Mouse (Mus musculus) lung, postnatal 25 days (tissue): ENCODE data around the gene Cd84.

Experiments
- DNase-seq: peaks from one replicate; pipeline ENCODE4 v3.0.0; 2022; ENCODE audit warnings: low spot score

Cd84 gene

DNA sequence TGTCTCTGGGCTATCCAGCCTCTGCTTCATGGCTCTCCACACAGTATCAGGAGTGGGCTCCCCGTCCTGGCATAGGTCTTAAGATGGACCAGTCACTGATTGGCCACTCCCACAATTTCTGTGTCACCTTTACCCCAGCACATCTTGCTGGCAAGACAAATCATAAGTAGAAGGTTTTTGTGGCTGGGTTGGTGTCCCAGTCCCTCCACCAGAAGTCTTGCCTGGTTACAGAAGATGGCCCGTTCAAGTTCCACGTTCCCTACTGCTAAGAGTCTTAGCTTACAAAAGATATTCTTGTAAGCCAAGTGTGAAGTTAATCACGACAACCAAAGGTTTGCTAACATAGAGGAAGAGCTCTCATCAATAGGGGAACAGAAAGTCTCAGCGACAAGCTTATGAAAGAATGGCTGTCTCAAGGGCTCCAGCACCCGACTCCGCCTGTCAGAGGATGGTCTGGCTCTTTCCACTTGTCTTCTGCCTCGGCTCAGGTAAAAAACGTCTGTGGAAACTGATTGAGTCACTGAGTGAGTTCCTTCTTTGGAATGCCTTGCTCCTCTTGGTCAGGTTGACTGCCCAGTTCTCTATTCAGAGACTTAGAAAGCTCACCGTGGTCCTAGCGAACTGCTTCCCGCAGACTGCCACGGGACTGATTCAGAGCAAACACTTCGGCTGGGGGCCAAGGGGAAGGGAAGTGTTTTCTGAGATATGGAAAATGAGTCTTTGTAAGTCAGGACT lies 78.0 kb downstream of the Cd84 start, which contains the start of gene Slamf6:
Slamf6 (plus strand) TSS at position 211 of the 735 bp plus-strand sequence.
- DNase-seq = peak; percentile 26

DNA sequence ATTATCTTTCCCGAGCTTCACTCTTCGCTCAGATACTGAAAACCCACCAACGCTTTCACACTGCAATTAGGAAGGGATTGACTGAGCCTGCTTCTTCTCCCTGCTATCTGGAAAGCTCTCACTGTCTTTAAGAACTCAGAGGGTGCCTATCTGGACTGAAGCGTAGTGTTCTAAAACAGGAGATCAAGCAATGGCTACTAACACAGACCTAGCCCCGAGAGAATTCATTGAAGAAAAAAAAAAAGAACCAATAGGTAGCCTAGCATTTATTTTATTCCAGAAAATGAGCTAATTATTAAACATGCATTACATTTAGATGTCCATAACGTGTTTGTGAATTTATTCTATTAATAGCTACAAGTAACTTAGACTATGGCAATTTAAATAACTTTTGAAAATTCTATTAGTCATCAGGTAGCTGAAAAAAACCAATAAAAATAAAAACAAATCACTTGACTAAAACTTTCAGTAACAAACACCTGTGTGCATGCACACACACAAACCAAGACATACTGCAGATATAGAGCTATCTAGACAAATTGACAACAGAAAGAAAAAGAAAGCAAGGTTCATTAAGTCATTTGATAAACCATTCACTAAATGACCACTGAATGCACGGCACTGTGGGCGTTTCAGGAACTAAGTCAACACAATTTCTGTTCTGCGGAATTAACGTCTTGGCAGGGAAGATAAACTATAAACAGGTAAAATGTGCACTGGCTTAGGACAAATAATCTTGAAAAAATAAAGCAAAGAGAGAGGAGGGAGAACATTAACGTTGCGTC lies 78.8 kb downstream of the Cd84 start:
- no peak for DNase-seq

DNA sequence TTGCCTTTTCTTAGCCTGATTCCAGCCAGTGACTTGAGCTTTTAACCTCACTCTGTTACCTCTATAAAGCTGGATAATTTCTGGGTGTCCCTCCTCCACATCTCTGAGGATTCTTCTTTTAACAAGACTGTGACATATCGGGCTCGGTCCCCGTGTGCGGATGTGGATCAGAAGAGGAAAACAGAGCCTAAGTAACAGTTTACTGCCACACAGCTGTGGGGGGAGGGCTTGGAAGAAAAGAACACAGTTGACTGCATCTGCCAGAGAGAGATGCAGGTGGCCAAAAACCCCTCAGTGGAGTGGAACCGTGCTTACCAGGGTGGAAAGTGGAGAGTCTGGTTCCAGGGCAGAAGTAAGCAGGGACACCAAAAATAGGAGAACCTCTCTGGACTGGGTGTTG lies 79.7 kb downstream of the Cd84 start:
- no peak for DNase-seq

DNA sequence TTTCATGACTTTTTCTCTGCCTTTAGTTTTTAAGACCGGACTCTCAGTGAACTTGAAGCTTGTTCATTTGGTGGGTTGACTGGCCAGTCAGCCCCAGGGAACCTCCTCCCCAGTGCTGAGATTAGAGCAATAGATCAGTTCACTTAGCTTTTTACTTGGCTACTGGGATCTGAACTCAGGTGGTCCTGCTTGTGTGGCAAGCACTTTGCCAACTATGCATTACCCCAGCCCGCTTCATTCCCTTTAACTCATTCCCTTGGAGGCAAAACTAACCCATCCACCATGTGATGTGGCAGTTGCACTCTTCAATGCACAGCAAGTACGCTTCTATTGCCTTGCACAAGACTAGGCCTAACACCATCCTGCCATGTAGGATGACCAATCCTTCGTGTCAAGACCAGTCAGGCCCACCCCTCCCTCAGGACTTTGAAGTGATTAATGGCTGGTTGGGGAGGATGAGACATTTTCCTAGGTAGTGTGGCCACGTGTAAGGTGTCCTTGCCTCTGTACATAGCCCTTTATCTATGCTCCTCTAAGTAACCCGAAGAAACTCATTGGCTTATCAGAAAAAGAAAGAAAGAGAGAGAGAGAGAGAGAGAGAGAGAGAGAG lies 80.5 kb downstream of the Cd84 start:
- DNase-seq = no peak

DNA sequence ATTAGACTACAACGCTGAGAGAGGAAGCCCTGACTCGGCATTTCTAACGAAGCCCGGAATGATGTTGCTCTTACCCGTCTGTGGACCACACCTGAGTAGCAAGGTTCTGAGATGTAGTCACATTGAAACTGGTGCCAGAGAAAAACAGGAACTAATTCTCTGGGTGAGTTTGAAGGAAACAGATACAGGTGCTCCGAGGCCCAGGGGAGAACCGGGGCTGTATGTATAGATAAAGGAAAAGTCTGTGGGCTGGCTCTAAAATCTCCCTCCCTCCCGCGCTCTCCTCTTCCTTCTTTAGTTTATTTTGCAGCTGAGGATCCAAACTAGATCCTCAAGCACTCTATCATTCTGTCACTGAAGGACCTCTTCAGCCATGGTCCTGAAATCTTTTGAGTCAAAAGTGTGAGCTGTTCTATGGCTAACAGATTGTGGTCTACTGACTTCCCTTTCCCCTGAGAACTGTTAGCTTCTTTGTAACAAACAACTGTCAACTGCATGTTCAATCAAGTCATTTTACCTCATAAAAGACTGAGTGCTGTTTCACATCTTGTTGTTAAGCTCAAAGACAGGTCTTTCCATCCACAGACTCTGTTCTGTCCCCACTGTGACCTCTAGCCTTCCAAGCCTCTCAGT lies 81.6 kb downstream of the Cd84 start:
- DNase-seq = peak; percentile 37

DNA sequence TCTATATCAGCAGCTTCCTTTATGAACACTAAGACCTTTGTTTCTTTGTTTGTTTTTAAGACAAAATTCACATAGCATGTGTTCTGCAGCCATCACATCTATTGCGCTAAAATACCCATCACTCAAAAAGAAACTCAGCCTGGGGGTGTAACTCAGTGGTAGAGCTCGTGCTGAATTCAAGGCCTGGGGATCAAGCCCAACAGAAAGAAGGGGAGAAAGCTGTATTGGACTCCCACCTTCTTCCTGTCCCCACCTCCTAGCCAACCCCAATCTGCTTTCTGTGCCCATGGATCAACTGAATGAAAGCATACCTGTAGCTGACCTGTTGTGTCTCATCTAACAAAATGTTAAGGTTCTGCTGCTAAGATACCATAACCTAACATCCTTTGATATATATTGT lies 82.1 kb downstream of the Cd84 start:
- no peak for DNase-seq

DNA sequence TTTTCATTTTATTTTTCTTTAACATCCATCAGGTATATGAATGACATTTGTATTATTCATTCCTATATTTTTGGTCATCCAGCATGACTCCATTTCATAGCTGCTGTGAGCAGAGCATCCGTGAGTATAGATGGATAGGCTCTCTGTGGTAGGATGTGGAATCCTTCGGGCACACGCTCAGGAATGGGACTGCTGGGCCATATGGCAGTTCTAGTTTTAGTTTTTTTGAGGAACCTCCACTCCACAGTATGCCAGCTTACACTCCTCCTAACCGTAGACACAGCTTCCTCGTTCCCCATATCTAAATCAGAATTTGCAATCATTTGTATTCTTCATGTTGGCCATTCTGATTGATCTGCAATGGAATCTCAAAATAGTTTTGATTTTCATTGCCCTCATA lies 83.3 kb downstream of the Cd84 start:
- DNase-seq = no peak

DNA sequence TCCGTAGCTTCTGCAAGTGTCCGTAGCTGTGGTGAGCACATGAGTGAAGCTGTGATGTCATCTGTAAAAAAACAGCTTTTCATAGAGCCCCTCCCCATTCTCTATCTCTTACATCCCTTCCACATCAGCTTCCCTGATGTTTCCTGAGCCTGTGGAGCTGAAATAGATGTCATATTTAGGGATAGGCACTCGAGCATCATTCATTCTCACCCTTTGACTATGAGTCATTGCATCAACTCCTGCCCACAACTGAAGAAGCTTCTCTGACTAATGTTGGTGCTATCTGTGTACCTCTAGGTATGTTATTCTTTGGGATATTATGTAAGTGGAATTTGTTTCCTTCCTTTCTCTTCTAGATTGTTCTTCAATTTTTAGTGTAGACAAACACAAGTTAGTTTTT lies 85.4 kb downstream of the Cd84 start:
- DNase-seq = no peak

DNA sequence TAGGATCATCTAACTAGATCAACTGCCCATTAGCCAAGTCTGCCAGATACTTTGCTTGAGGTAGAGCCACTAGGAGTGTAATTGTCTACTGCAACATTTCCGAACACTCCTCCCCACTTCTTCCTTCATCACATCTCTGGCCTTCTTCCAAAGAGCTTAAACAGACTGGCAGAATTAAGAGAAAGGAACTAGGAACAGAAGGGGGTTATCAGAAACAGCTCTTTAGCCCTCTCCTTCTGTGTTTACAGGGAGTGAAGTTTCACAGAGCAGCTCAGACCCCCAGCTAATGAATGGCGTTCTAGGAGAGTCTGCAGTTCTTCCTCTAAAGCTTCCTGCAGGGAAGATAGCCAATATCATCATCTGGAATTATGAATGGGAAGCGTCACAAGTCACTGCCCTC lies 94.4 kb downstream of the Cd84 start:
- DNase-seq = no peak

DNA sequence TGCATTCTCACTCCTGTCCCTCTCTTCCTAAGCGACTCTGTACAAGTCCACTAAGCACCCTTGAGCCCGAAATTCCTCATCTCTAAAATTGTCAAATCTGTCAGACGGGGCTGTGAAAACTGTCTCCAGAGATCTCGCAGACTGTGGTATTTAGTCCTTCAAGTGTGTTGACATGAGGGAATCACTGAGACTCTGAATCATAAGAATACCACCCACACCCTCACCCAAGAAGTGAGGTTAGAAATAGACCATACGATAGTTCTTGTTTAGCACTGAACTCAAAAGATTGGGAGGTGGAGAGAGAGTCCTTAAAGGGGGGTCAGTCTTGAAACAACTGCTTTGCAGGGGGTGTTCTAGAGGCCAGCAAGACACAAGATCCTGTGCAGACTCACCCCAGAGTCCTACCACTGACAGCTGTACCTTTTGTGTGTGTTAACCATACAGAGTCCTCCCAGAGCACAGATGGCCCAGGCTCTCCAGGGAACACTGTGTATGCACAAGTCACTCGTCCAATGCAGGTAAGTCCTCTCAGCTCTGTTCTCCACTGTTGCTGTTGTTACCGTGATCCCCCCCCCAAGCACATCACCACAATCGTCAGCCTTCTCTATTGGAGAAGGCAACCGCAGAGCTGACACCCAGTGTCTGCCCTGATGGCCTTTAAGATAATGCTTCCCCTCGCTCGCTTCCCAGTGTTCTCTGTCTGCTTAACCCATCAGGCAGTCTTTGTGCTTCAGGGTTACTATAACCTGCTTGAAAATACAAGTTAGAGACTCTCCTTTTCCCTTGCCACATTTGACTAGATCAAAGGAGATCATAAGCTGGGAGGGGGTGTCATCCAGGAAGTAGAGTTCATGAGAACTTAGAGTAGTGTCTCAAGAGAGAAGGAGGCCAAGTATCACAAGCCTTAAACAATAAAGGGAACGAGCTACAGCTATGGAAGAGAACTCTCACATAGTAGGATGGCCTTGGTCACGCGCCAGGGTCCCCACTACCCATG lies 99.8 kb downstream of the Cd84 start:
- DNase-seq = no peak
